Mouse (Mus musculus) macrophage (primary cell): Measurements from ENCODE around the gene Arsj. TPM values are rescaled to one million over a fixed set of nuclear protein-coding genes. Genes with fewer than 3 reads are reported as not detected.

Experiments
- H3K27ac ChIP-seq: fragments of 350-480 bp; formaldehyde crosslinking; 2 replicates; pipeline ENCODE4 v1.9.0; 2021
- H3K36me3 ChIP-seq: fragments of 350-480 bp; formaldehyde crosslinking; 2 replicates; pipeline ENCODE4 v1.9.0; 2021; ENCODE audit errors: inconsistent target
- H3K4me3 ChIP-seq: fragments of 350-480 bp; formaldehyde crosslinking; 2 replicates; pipeline ENCODE4 v1.9.0; 2021; ENCODE audit errors: inconsistent target
- H3K79me2 ChIP-seq: fragments of 350-480 bp; formaldehyde crosslinking; 2 replicates; pipeline ENCODE4 v1.9.0; 2021; ENCODE audit errors: inconsistent target
- WGBS: methylation state at CpG from one replicate; pipeline ENCODE4 v1.1.7; 2026; ENCODE audit warnings: inconsistent platforms; ENCODE audit not compliant: missing documents; 5-methylcytosine and 5-hydroxymethylcytosine counted together
- polyA plus RNA-seq: library from polyadenylated mRNA; stranded (reverse); fragments of 250-400 nt; gene quantifications from 3 replicates; pipeline ENCODE4 v1.2.4, GENCODE M21; 2018; ENCODE audit warnings: inconsistent platforms

Gene Arsj
- polyA plus RNA-seq, 1 experiment from 2014 or later, result not detected

- WGBS, result 65% methylated on average over 4 of the region's 4 CpGs
- Histone ChIP-seq H3K79me2 (no peaks in the 10 kb centered on the region), H3K36me3 (no peaks in the 10 kb centered on the region), H3K27ac (no peak overlapping the region), H3K4me3 (no peak overlapping the region)
Observed at GRCm38 (mm10) chr3:126463119-126463815, 99.8 kb downstream of the Arsj start.

GRCm38 (mm10) chr3:126464262-126464661 is 100.8 kb downstream of the Arsj start:
- 73% methylated on average over 2 of the region's 2 CpGs for WGBS
- Histone ChIP-seq H3K36me3 (no peaks in the 10 kb centered on the region), H3K79me2 (no peaks in the 10 kb centered on the region), H3K4me3 (no peak overlapping the region), H3K27ac (no peak overlapping the region)

Other genes with a start within 250 kb of the Arsj start
- gene Camk2d, start 232.6 kb downstream of the Arsj start, polyA plus RNA-seq, result 34.7 to 93.5 TPM (median 69.7 TPM) in 3 replicates